Mouse (Mus musculus) bone marrow, adult 2 months (tissue): Measurements from ENCODE around the gene Gpc6. TPM values are rescaled to one million over a fixed set of nuclear protein-coding genes. Genes with fewer than 3 reads are reported as not detected.
A peak's percentile ranks its signal among the peaks of the same experiment; 100 is the strongest.

Source experiments
- H3K27ac ChIP-seq: fragments of 200-500 bp; 2 replicates; pipeline ENCODE4 v1.5.1; 2012; ENCODE audit warnings: low read depth, mild to moderate bottlenecking, control low read depth, inconsistent platforms, low read length; ENCODE audit not compliant: control insufficient read depth, poor library complexity, insufficient read depth
- H3K4me1 ChIP-seq: fragments of 200-500 bp; 2 replicates; pipeline ENCODE4 v1.6.1; 2011; ENCODE audit warnings: low read length; ENCODE audit not compliant: control insufficient read depth, insufficient read depth
- H3K4me3 ChIP-seq: fragments of 200-500 bp; replicated peaks from 2 replicates; pipeline ENCODE3; 2011; ENCODE audit warnings: mild to moderate bottlenecking, low read depth, low read length, control low read depth; ENCODE audit not compliant: control insufficient read depth
- CTCF ChIP-seq: fragments of 200-500 bp; IDR thresholded peaks from 2 replicates; pipeline ENCODE4 v1.5.1; 2011; ENCODE audit warnings: low read length, control low read depth; ENCODE audit not compliant: control insufficient read depth, insufficient read depth
- POLR2A ChIP-seq: fragments of 200-500 bp; IDR thresholded peaks from 2 replicates; pipeline ENCODE4 v1.6.1; 2011; ENCODE audit warnings: low read depth, mild to moderate bottlenecking, control low read depth, low read length, borderline replicate concordance; ENCODE audit not compliant: control insufficient read depth
- WGBS: fragments of 180-500 bp; shearing (Covaris S2); methylation state at CpG from one replicate; pipeline ENCODE4 v1.1.7; 2018; 5-methylcytosine and 5-hydroxymethylcytosine counted together
- polyA plus RNA-seq: library from polyadenylated mRNA; stranded (reverse); fragments of >200 nt; gene quantifications from 2 replicates; pipeline ENCODE4 v1.2.4, GENCODE M21; 2011; ENCODE audit warnings: low replicate concordance; ENCODE audit not compliant: missing spikeins, insufficient read depth, insufficient read length

Gpc6 gene
- polyA plus RNA-seq, 1 experiment: 2.2 TPM

DNA sequence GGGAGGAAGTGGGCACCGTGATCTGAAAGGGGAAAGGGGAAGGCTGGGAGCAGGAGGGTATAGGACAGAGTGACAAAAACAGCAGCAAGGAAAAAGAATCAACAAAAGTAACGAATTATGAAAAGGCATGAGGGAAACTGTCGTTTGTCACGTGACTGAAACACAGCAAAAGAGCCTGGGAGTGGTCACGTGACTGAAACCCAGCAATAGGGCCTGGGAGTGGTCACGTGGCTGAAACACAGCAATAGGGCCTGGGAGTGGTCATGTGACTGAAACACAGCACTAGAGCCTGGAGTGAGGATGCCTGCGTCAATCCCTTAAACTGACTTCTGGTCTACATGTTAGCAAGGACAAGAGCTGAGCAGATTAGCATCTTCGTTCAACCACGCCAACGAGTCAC is 1063.3 kb downstream of the Gpc6 start:
- 79% methylated on average over 10 of the region's 10 CpGs for WGBS
- H3K4me1 ChIP-seq: no peaks in the 10 kb centered on the region

DNA sequence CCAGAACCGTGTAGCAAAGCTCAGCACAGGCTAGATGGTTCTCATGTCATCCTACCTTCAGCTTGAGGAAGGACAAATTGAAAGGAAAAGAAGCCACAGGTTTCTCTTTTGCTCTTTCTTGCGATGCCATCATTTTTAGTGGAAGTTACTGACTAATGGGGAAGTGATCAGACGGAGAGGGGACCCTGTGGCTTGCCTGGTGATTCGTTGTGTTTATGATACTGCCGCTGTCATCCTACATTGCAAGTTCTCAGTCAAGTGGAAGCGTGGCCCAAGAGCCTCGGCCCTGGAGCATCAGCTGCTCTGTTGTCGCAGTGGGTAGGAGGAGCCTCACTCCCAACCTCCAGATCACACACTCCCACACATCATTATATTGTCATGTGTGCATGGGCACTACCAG is 1065.1 kb downstream of the Gpc6 start:
- no peak for TF ChIP-seq CTCF
- TF ChIP-seq POLR2A: no peak
- WGBS: 32% methylated on average over 8 of the region's 8 CpGs
- Histone ChIP-seq H3K4me1 (no peaks in the 10 kb centered on the region), H3K27ac (no peak overlapping the region), H3K4me3 (no peak overlapping the region)

More for the DNA sequence above, 1063.3 kb downstream of the Gpc6 start:
- Histone ChIP-seq H3K27ac (no peak overlapping the region), H3K4me3 (no peak overlapping the region)
- TF ChIP-seq CTCF: no peak
- TF ChIP-seq POLR2A: no peak

DNA sequence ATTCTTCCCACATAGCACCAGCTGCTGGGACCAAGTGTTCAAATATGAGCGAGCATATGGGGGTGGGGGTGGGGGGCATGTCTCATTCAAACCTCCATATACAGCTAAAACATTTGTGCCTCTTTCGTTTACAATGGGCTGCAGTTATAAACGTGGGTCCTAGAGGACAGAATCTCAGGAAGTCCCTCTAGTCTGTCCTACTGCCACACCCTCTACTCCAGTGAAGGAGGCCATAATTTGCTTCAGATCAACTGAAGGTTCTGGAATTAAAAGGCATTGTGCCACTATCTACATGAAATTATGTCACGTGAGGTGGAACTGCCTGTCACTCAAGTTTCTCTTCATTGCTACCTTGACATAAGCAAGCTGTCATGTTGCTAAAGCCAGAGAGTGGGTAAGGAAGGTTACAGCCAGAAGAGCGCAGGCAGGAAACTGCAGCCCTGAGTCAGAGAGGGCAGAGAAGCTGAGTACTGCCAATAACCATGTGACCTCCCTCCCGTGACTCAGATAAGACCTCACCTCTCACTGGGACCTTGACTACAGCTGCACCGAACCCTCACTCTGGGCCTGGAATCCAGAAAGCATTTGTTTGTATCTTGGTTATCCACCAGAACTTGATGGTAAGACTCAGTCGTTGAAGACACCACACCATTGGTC is 1067.6 kb downstream of the Gpc6 start:
- Histone ChIP-seq H3K27ac (no peak overlapping the region), H3K4me1 (no peaks in the 10 kb centered on the region), H3K4me3 (no peak overlapping the region)
- TF ChIP-seq POLR2A (no peak), CTCF (no peak)
- WGBS: 62% methylated on average over 8 of the region's 8 CpGs

DNA sequence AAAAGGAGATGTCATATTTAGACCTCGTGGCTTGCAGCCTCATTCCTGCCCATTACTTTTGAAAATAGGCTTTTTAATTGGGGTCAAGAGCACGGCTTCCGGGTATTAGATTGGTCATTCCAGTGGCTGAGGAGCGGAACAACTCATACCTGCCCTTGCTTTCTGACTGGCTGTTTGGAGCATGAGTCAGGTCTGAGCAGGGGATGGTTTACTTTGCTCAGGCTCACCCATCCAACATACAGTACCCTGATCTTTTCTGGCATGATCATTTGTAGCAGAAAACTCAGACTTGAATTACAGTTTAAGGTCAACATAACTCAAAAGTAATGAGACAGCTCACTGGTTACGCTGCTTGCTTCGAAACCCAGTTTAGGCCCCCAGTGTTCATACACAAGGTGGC is 1068.7 kb downstream of the Gpc6 start:
- H3K4me1 ChIP-seq: no peaks in the 10 kb centered on the region
- H3K4me3 ChIP-seq: no peak overlapping the region
- 74% methylated on average over 6 of the region's 6 CpGs for WGBS
- H3K27ac ChIP-seq: no peak overlapping the region
- TF ChIP-seq CTCF: no peak
- TF ChIP-seq POLR2A: no peak

DNA sequence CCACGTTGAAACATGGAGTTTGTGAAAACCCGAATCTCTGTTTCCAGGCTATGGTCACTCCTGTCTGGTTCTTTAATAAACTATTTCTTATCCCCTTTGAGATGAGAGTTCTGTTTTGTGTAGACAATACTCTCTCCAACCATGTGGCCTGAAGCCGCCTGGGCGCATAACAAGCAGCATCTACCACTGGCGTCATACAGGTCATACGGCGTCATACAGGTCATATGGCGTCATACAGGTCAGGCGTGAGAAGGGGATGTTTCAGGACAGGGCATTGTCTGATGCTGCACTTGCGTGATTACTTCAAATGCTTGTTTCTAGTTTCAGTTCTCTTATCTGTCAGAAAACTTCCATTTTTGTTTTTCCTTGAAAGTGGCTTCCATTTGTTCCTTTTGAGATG is 1079.3 kb downstream of the Gpc6 start:
- no peaks in the 10 kb centered on the region for H3K4me1 ChIP-seq
- H3K4me3 ChIP-seq: no peak overlapping the region
- TF ChIP-seq CTCF (no peak), POLR2A (no peak)
- 82% methylated on average over 10 of the region's 10 CpGs for WGBS
- H3K27ac ChIP-seq: no peak overlapping the region

DNA sequence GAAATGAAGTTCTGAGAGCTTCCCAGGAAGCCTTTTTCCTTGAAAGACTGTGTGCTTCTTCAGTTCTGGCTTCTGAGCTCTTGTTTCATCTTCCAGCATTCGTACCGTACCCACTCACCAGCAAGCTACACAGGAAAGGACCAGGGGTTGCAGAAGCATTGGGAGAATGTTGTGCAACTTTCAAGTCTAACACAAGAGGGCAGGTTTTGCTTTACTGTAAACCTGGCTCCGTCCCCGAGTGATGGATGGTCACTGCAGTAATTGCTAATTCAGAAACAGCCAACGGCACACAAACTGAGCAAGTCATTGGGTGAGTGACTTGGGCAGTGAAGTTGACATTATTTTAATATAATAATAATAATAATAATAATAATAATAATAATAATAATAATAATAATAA is 1080.6 kb downstream of the Gpc6 start:
- Histone ChIP-seq H3K4me1 (no peaks in the 10 kb centered on the region), H3K4me3 (no peak overlapping the region), H3K27ac (no peak overlapping the region)
- no peak for TF ChIP-seq POLR2A
- peak; percentile 24; the same call in 1 of the 2 replicates for TF ChIP-seq CTCF
- WGBS: 4% methylated on average over 5 of the region's 5 CpGs

DNA sequence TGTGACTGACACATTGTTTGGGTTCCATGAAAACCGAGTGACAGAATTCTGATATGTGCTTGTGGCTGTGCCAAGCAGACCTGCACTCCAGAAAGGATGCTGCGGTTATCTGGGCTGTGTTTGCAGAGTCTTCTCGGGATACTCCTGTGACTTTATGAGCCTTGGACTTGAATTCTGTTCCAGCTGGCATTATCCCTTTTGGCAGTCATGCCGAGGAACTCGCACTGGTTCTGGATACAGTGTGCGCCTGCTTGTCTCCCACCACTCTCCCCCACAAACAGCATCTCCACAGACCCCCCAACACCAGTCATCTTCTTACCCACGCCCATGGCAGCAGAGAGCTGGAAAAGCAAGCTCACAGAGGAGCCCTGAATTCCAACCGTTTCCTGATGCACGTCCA is 1084.4 kb downstream of the Gpc6 start:
- Histone ChIP-seq H3K4me3 (no peak overlapping the region), H3K4me1 (no peaks in the 10 kb centered on the region; the same call in 1 of the 2 replicates), H3K27ac (no peak overlapping the region)
- 73% methylated on average over 9 of the region's 9 CpGs for WGBS
- TF ChIP-seq POLR2A (no peak), CTCF (no peak)

DNA sequence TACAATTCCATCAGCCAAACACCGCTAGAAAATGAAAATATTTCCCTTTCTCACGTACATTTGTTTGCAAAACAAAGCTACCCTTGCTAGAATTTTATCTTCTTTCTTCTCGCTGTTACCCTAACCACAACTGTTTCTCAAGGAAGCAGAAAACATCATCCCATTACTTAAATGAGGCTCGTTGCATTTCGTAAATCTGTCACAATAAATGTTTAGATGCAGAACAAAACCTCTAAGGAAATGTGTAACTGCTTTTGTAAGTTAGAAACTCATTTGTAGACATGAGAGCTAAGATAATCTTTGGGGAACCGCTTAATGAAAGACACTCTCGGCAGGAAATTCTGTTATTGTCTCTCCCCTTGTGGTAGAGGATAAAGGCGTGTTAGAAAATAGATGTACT is 1088.1 kb downstream of the Gpc6 start:
- Histone ChIP-seq H3K4me1 (no peaks in the 10 kb centered on the region; the same call in 1 of the 2 replicates), H3K27ac (no peak overlapping the region), H3K4me3 (no peak overlapping the region)
- 39% methylated on average over 8 of the region's 8 CpGs for WGBS
- TF ChIP-seq POLR2A (no peak), CTCF (no peak)

DNA sequence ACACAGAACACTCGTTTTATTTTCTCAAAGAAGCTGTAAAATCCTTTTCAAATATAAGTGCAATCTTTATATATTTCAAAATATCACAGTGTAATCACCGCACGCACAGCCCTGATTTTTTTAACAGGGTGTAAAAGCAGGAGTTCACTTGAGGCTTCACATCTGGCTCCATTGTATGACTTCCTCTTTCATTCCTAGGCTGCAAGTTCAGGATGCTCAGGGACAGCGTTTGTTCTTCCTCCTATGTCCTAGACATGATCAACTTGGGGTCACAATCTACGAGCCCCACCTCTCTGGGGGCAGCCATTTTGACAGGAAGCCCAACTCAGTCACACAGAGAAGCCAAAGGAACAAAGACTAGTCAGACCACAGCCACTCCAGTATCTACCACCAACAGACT is 1094.2 kb downstream of the Gpc6 start:
- Histone ChIP-seq H3K27ac (no peak overlapping the region), H3K4me1 (no peaks in the 10 kb centered on the region; the same call in 1 of the 2 replicates), H3K4me3 (no peak overlapping the region)
- WGBS: 33% methylated on average over 5 of the region's 5 CpGs
- TF ChIP-seq CTCF (no peak), POLR2A (no peak)
